Mouse (Mus musculus) MEL (cell line): Measurements from ENCODE around the gene Adamtsl5. TPM values are rescaled to one million over a fixed set of nuclear protein-coding genes. Genes with fewer than 3 reads are reported as not detected.

Experiments
- DNase-seq: peaks from one replicate; pipeline ENCODE4 v3.0.0; 2011; ENCODE audit warnings: low read depth, low spot score
- H3K27ac ChIP-seq: 2 replicates; pipeline ENCODE4 v1.5.1; 2012; ENCODE audit warnings: low read depth, mild to moderate bottlenecking, control low read depth, low read length, moderate library complexity; ENCODE audit not compliant: control insufficient read depth
- H3K27me3 ChIP-seq, 2 experiments: fragments of 150-350 bp in 1 of 2; sonication (generic) in 1 of 2; 2 replicates each; pipeline ENCODE4 v1.6.1; 2012; ENCODE audit warnings: low read length in 2 of 2, mild to moderate bottlenecking in 2 of 2, improper control_type of control experiment in 1 of 2, moderate library complexity in 1 of 2; ENCODE audit not compliant: insufficient read depth in 2 of 2, control insufficient read depth in 1 of 2
- H3K36me3 ChIP-seq, 2 experiments: 2 replicates each; pipeline ENCODE4 v1.6.1; 2012 to 2014; ENCODE audit warnings: low read length in 2 of 2, improper control_type of control experiment in 1 of 2, inconsistent platforms in 1 of 2, mild to moderate bottlenecking in 1 of 2; ENCODE audit not compliant: insufficient read depth in 2 of 2, control insufficient read depth in 1 of 2
- H3K4me1 ChIP-seq, 2 experiments: fragments of 150-350 bp in 1 of 2; sonication (generic) in 1 of 2; 2 replicates each; pipeline ENCODE4 v1.6.1; 2012; ENCODE audit warnings: low read length in 2 of 2, improper control_type of control experiment in 1 of 2, mild to moderate bottlenecking in 1 of 2; ENCODE audit not compliant: insufficient read depth in 2 of 2, control insufficient read depth in 1 of 2
- H3K4me3 ChIP-seq, 2 experiments: fragments of 150-350 bp in 1 of 2; sonication (generic) in 1 of 2; 2 replicates each; pipeline ENCODE4 v1.5.1; 2012; ENCODE audit warnings: low read depth in 2 of 2, low read length in 2 of 2, mild to moderate bottlenecking in 2 of 2, moderate library complexity in 2 of 2, control low read depth in 1 of 2, improper control_type of control experiment in 1 of 2; ENCODE audit not compliant: control insufficient read depth in 1 of 2, insufficient read depth in 1 of 2
- H3K79me2 ChIP-seq: 2 replicates; pipeline ENCODE4 v1.6.1; 2012; ENCODE audit warnings: mild to moderate bottlenecking, low read length, moderate library complexity; ENCODE audit not compliant: control insufficient read depth, poor library complexity, insufficient read depth
- H3K9ac ChIP-seq: 2 replicates; pipeline ENCODE4 v1.6.1; 2012; ENCODE audit warnings: low read depth, mild to moderate bottlenecking, control low read depth, low read length, moderate library complexity; ENCODE audit not compliant: control insufficient read depth, poor library complexity, severe bottlenecking
- H3K9me3 ChIP-seq: fragments of 150-350 bp; sonication (generic); replicated peaks from 2 replicates; pipeline ENCODE4 v1.6.1; 2012; ENCODE audit warnings: mild to moderate bottlenecking, low read length, improper control_type of control experiment, moderate library complexity; ENCODE audit not compliant: insufficient read depth
- CTCF ChIP-seq, 3 experiments: IDR thresholded peaks in 2 of 3; conservative IDR thresholded peaks in 1 of 3; 2 replicates each; pipeline ENCODE4 v1.5.1; 2011 to 2012; ENCODE audit warnings: low read length in 3 of 3, low read depth in 2 of 3, mild to moderate bottlenecking in 2 of 3, improper control_type of control experiment in 1 of 3, inconsistent platforms in 1 of 3, mixed read lengths in 1 of 3, moderate library complexity in 1 of 3; ENCODE audit not compliant: control insufficient read depth in 1 of 3, insufficient read depth in 1 of 3, poor library complexity in 1 of 3, severe bottlenecking in 1 of 3
- E2F4 ChIP-seq: IDR thresholded peaks from 2 replicates; pipeline ENCODE4 v1.6.1; 2011; ENCODE audit warnings: low read depth, low read length, improper control_type of control experiment, borderline replicate concordance
- EP300 ChIP-seq, 2 experiments: IDR thresholded peaks; 2 replicates each; pipeline ENCODE4 v1.6.1; 2011; ENCODE audit warnings: improper control_type of control experiment in 2 of 2, low read length in 2 of 2, low read depth in 1 of 2, mild to moderate bottlenecking in 1 of 2
- GATA1 ChIP-seq: IDR thresholded peaks from 2 replicates; pipeline ENCODE4 v1.6.1; 2011; ENCODE audit warnings: low read depth, low read length, improper control_type of control experiment
- KAT2A ChIP-seq: conservative IDR thresholded peaks from 2 replicates; pipeline ENCODE4 v1.6.1; 2012; ENCODE audit warnings: low read depth, low read length, improper control_type of control experiment, inconsistent platforms
- MAFK ChIP-seq: IDR thresholded peaks from 2 replicates; pipeline ENCODE4 v1.6.1; 2011; ENCODE audit warnings: low read depth, mild to moderate bottlenecking, low read length, improper control_type of control experiment, borderline replicate concordance
- MAZ ChIP-seq: IDR thresholded peaks from 2 replicates; pipeline ENCODE4 v1.6.1; 2012; ENCODE audit warnings: low read depth, mild to moderate bottlenecking, inconsistent platforms, low read length, improper control_type of control experiment
- NELFE ChIP-seq: IDR thresholded peaks from 2 replicates; pipeline ENCODE4 v1.6.1; 2011; ENCODE audit warnings: low read depth, low read length, improper control_type of control experiment
- NRF1 ChIP-seq: IDR thresholded peaks from 2 replicates; pipeline ENCODE4 v1.6.1; 2014; ENCODE audit warnings: low read depth, mild to moderate bottlenecking, inconsistent platforms, low read length, improper control_type of control experiment, moderate library complexity; ENCODE audit not compliant: poor library complexity, insufficient read depth, severe bottlenecking
- POLR2AphosphoS2 ChIP-seq: IDR thresholded peaks from 2 replicates; pipeline ENCODE4 v1.6.1; 2011; ENCODE audit warnings: low read length, improper control_type of control experiment
- RAD21 ChIP-seq: IDR thresholded peaks from 2 replicates; pipeline ENCODE4 v1.6.1; 2011; ENCODE audit warnings: mild to moderate bottlenecking, low read depth, low read length, improper control_type of control experiment
- SIN3A ChIP-seq: IDR thresholded peaks from 2 replicates; pipeline ENCODE4 v1.6.1; 2012; ENCODE audit warnings: low read length, improper control_type of control experiment, inconsistent platforms
- USF1 ChIP-seq: IDR thresholded peaks from 2 replicates; pipeline ENCODE4 v1.6.1; 2014; ENCODE audit warnings: low read depth, mild to moderate bottlenecking, inconsistent platforms, low read length, improper control_type of control experiment, moderate library complexity
- ZNF384 ChIP-seq: IDR thresholded peaks from 2 replicates; pipeline ENCODE4 v1.6.1; 2012; ENCODE audit warnings: low read depth, mild to moderate bottlenecking, inconsistent platforms, low read length, improper control_type of control experiment
- polyA plus RNA-seq, 2 experiments: library from polyadenylated mRNA; stranded (reverse) in 1 of 2; unstranded in 1 of 2; fragments of >175 nt in 1 of 2; fragments of >200 nt in 1 of 2; gene quantifications; 2 replicates each; pipeline versions ENCODE4 v1.2.1 to v1.2.4; 2012; ENCODE audit warnings: low replicate concordance in 2 of 2, low read depth in 1 of 2; ENCODE audit not compliant: insufficient read length in 2 of 2, insufficient read depth in 1 of 2, missing spikeins in 1 of 2
- total RNA-seq: library from RNA; depleted of rRNA; stranded (reverse); fragments of 300-350 nt; gene quantifications from 2 replicates; pipeline ENCODE4 v1.2.3, GENCODE M21; 2012

The Adamtsl5 gene
- total and polyA plus RNA-seq, 3 experiments = 3.9 to 16.5 TPM; not detected in 1

DNA sequence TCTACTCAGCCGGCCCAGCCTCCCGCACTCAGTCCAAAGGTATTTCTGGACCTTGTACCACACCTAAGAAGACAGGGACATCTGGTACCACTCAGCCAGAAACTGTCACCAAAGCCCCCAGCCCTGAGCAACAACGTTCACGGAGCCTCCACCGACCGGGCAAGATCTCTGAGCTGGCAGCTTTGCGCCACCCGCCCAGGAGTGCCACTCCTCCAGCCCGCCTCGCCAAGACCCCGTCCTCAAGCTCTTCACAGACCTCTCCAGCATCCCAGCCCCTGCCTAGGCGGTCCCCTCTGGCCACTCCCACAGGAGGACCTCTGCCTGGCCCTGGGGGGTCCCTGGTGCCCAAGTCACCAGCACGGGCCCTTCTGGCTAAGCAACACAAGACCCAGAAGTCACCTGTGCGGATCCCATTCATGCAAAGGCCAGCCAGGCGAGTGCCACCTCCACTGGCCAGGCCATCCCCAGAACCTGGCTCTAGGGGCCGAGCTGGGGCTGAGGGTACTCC lies 33.7 kb downstream of the Adamtsl5 start:
- Histone ChIP-seq H3K79me2 (peaks cover 13% of the 10 kb centered on the region), H3K4me3 (no peak overlapping the region), H3K36me3 (peaks cover 0 to 8% of the 10 kb centered on the region in 2 experiments; a peak in 2 of 4 replicates), H3K4me1 (peaks cover 0 to 24% of the 10 kb centered on the region in 2 experiments; a peak in 3 of 4 replicates), H3K27me3 (no peaks in the 10 kb centered on the region), H3K9me3 (no peaks in the 10 kb centered on the region), H3K9ac (no peak overlapping the region), H3K27ac (no peak overlapping the region)
- DNase-seq = no peak
- no peak for TF ChIP-seq MAZ
- TF ChIP-seq E2F4 = no peak
- no peak for TF ChIP-seq EP300 (IDR thresholded peaks at IDR 0.05; ENCODE audit: low read depth in 1 of 2, low read length in 2 of 2)
- TF ChIP-seq NELFE = no peak
- no peak for TF ChIP-seq KAT2A
- no peak for TF ChIP-seq POLR2AphosphoS2

- Histone ChIP-seq H3K27ac (no peak overlapping the region), H3K9me3 (no peaks in the 10 kb centered on the region), H3K79me2 (peaks cover 6% of the 10 kb centered on the region; the same call in 1 of the 2 replicates), H3K9ac (no peak overlapping the region), H3K4me3 (no peak overlapping the region), H3K4me1 (peaks cover 0 to 18% of the 10 kb centered on the region in 2 experiments; a peak in 3 of 4 replicates), H3K36me3 (peaks cover 0 to 6% of the 10 kb centered on the region in 2 experiments; a peak in 2 of 4 replicates), H3K27me3 (no peaks in the 10 kb centered on the region)
- DNase-seq = peak; percentile 27
- TF ChIP-seq SIN3A (no peak), GATA1 (no peak), NRF1 (no peak), USF1 (no peak), ZNF384 (no peak), MAFK (no peak), CTCF (IDR thresholded peaks at IDR 0.05 in 2 of 3, conservative IDR thresholded peaks at IDR 0.05 in 1 of 3; ENCODE audit: control insufficient read depth in 1 of 3, insufficient read depth in 1 of 3, low read depth in 2 of 3, low read length in 3 of 3, poor library complexity in 1 of 3, severe bottlenecking in 1 of 3) (no peak), RAD21 (no peak)
Measured at GRCm38 (mm10) chr10:80313627-80314201, 34.5 kb downstream of the Adamtsl5 start.
